Mouse (Mus musculus) NIH3T3 (cell line): Measurements from ENCODE around the gene Nf2.

Experiments
- DNase-seq: peaks from one replicate; pipeline ENCODE4 v3.0.0-alpha.2; 2012; ENCODE audit warnings: low read depth

Gene Nf2

GRCm38 (mm10) chr11:4793006-4793405 lies 56.3 kb downstream of the Nf2 start:
- no peak for DNase-seq

GRCm38 (mm10) chr11:4791549-4791948 lies 57.8 kb downstream of the Nf2 start:
- DNase-seq = no peak

GRCm38 (mm10) chr11:4789691-4790090 lies 59.6 kb downstream of the Nf2 start:
- DNase-seq = no peak

GRCm38 (mm10) chr11:4784629-4785142 lies 64.7 kb downstream of the Nf2 start:
- no peak for DNase-seq

GRCm38 (mm10) chr11:4783116-4783515 lies 66.2 kb downstream of the Nf2 start:
- no peak for DNase-seq

- no peak for DNase-seq
These were observed 68.4 kb downstream of the Nf2 start for GRCm38 (mm10) chr11:4780927-4781326.

GRCm38 (mm10) chr11:4772925-4773324 lies 76.4 kb downstream of the Nf2 start:
- DNase-seq = peak; percentile 73

- DNase-seq = peak; percentile 78
These were observed 77.6 kb downstream of the Nf2 start for GRCm38 (mm10) chr11:4771756-4772155.

GRCm38 (mm10) chr11:4769881-4770280 lies 79.5 kb downstream of the Nf2 start:
- no peak for DNase-seq

- no peak for DNase-seq
These were observed 80.0 kb downstream of the Nf2 start for GRCm38 (mm10) chr11:4769293-4769692.

- no peak for DNase-seq
These were observed 80.9 kb downstream of the Nf2 start for GRCm38 (mm10) chr11:4768399-4768798.

GRCm38 (mm10) chr11:4764476-4764875 lies 84.9 kb downstream of the Nf2 start:
- no peak for DNase-seq

- peak; percentile 62 for DNase-seq
These were observed 85.7 kb downstream of the Nf2 start for GRCm38 (mm10) chr11:4763631-4764030.

GRCm38 (mm10) chr11:4762511-4762910 lies 86.8 kb downstream of the Nf2 start:
- no peak for DNase-seq

- no peak for DNase-seq
These were observed 87.3 kb downstream of the Nf2 start for GRCm38 (mm10) chr11:4761991-4762390.

- DNase-seq = peak; percentile 15
These were observed 88.9 kb downstream of the Nf2 start for GRCm38 (mm10) chr11:4760438-4760837.

- DNase-seq = no peak
These were observed 91.6 kb downstream of the Nf2 start for GRCm38 (mm10) chr11:4757789-4758158.

- DNase-seq = no peak
These were observed 92.2 kb downstream of the Nf2 start for GRCm38 (mm10) chr11:4756984-4757788.

- no peak for DNase-seq
These were observed 92.9 kb downstream of the Nf2 start for GRCm38 (mm10) chr11:4756460-4756859.

- no peak for DNase-seq
These were observed 94.5 kb downstream of the Nf2 start for GRCm38 (mm10) chr11:4754867-4755266.

- DNase-seq = no peak
These were observed 95.3 kb downstream of the Nf2 start for GRCm38 (mm10) chr11:4754036-4754435.

- no peak for DNase-seq
These were observed 96.5 kb downstream of the Nf2 start for GRCm38 (mm10) chr11:4752836-4753235.

GRCm38 (mm10) chr11:4750263-4750662 lies 99.1 kb downstream of the Nf2 start:
- peak; percentile 90 for DNase-seq

GRCm38 (mm10) chr11:4747285-4747684 lies 102.1 kb downstream of the Nf2 start:
- no peak for DNase-seq
